Mouse (Mus musculus) brain, embryonic 18.5 days (tissue): ENCODE data around the gene Myb.

Source experiments
- DNase-seq: peaks from one replicate; pipeline ENCODE4 v3.0.0-alpha.2; 2012; ENCODE audit warnings: low read depth, low spot score

Myb gene

GRCm38 (mm10) chr10:21128086-21128611 lies 32.6 kb downstream of the Myb start:
- no peak for DNase-seq

GRCm38 (mm10) chr10:21118341-21118740 lies 42.4 kb downstream of the Myb start:
- no peak for DNase-seq

- DNase-seq = no peak
These were observed 46.3 kb downstream of the Myb start for GRCm38 (mm10) chr10:21114459-21114858.

GRCm38 (mm10) chr10:21112689-21113088 lies 48.1 kb downstream of the Myb start:
- no peak for DNase-seq

- DNase-seq = no peak
These were observed 51.3 kb downstream of the Myb start for GRCm38 (mm10) chr10:21109337-21110056.

GRCm38 (mm10) chr10:21108796-21109195 lies 52.0 kb downstream of the Myb start:
- DNase-seq = no peak

- DNase-seq = no peak
These were observed 52.6 kb downstream of the Myb start for GRCm38 (mm10) chr10:21108182-21108581.

GRCm38 (mm10) chr10:21105206-21105605 lies 55.6 kb downstream of the Myb start:
- no peak for DNase-seq

GRCm38 (mm10) chr10:21102689-21103088 lies 58.1 kb downstream of the Myb start:
- DNase-seq = no peak

- no peak for DNase-seq
These were observed 58.8 kb downstream of the Myb start for GRCm38 (mm10) chr10:21101948-21102347.

GRCm38 (mm10) chr10:21100646-21101249 lies 60.0 kb downstream of the Myb start:
- no peak for DNase-seq

GRCm38 (mm10) chr10:21099515-21099914 lies 61.3 kb downstream of the Myb start:
- DNase-seq = no peak

- no peak for DNase-seq
These were observed 65.2 kb downstream of the Myb start for GRCm38 (mm10) chr10:21095541-21095940.

GRCm38 (mm10) chr10:21094896-21095295 lies 65.9 kb downstream of the Myb start:
- DNase-seq = no peak

GRCm38 (mm10) chr10:21093301-21093700 lies 67.5 kb downstream of the Myb start:
- no peak for DNase-seq

- DNase-seq = no peak
These were observed 68.1 kb downstream of the Myb start for GRCm38 (mm10) chr10:21092501-21093270.

GRCm38 (mm10) chr10:21090922-21091700 lies 69.7 kb downstream of the Myb start:
- DNase-seq = no peak

GRCm38 (mm10) chr10:21089541-21089940 lies 71.2 kb downstream of the Myb start:
- no peak for DNase-seq

GRCm38 (mm10) chr10:21087614-21088232 lies 73.1 kb downstream of the Myb start:
- DNase-seq = no peak

- no peak for DNase-seq
These were observed 75.7 kb downstream of the Myb start for GRCm38 (mm10) chr10:21085044-21085443.

GRCm38 (mm10) chr10:21083391-21083918 lies 77.3 kb downstream of the Myb start:
- DNase-seq = no peak
